Mouse (Mus musculus): ENCODE measurements around the gene Zdhhc5.

DNA sequence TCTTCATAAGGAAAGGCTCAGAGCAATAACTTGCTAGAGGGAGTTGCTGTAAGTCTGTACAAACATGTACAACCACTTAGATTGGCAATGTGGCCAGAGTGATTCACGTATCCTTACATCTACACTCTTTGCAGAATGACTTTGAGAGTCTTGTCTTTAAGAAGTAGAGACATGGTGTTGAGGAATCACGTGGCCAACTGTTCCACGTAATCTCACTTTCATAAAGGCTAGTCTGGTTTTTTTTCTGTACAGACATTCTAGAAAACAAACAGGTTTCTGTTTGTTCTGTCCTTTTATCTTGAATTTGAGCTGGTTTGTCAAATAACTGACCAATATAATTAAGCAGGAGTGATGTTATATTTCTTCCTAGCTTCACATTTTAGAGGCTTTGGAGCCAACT, 46.3 kb upstream of the Zdhhc5 start:
- TF ChIP-seq CTCF (conservative IDR thresholded peaks at IDR 0.05; ENCODE audit: low read length): no peak
- TF ChIP-seq NANOG (IDR thresholded peaks at IDR 0.05; ENCODE audit: borderline replicate concordance, low read length): no peak
